Mouse (Mus musculus) cerebral cortex, adult 2 months (tissue): ENCODE data around the gene Gm29735.

Source experiments
- WGBS: fragments of 180-500 bp; shearing (Covaris S2); methylation state at CpG from one replicate; pipeline ENCODE4 v1.1.7; 2018; 5-methylcytosine and 5-hydroxymethylcytosine counted together

Gm29735 gene

GRCm38 (mm10) chr7:142157013-142157412 is at the start of gene Gm29735:
Gm29735 (minus strand) TSS chr7:142157113.
- 42% methylated on average over 2 of the region's 2 CpGs for WGBS

GRCm38 (mm10) chr7:142201064-142201463 is 44.2 kb upstream of the Gm29735 start, which contains the start of gene Krtap5-3:
Krtap5-3 (plus strand) TSS chr7:142201364.
- 87% methylated on average over 1 of the region's 1 CpGs for WGBS

- WGBS: 55% methylated on average over 2 of the region's 2 CpGs
Measured at GRCm38 (mm10) chr7:142198748-142199147, 41.8 kb upstream of the Gm29735 start.

- WGBS: 49% methylated on average over 2 of the region's 2 CpGs
Measured at GRCm38 (mm10) chr7:142190289-142190688, 33.4 kb upstream of the Gm29735 start, which contains the start of gene Gm10153. Gm10153 (minus strand) TSS chr7:142190389.

- 36% methylated on average over 2 of the region's 2 CpGs for WGBS
Measured at GRCm38 (mm10) chr7:142188156-142188555, 31.2 kb upstream of the Gm29735 start.

GRCm38 (mm10) chr7:142181021-142181420 is 24.1 kb upstream of the Gm29735 start:
- WGBS: 41% methylated on average over 1 of the region's 1 CpGs

GRCm38 (mm10) chr7:142178685-142179084 is 21.8 kb upstream of the Gm29735 start:
- 73% methylated on average over 1 of the region's 1 CpGs for WGBS

GRCm38 (mm10) chr7:142175905-142176304 is 19.0 kb upstream of the Gm29735 start, which contains the start of gene Krtap5-2:
Krtap5-2 (minus strand) TSS chr7:142176005.

GRCm38 (mm10) chr7:142169836-142170235 is 12.9 kb upstream of the Gm29735 start:
- 53% methylated on average over 3 of the region's 3 CpGs for WGBS

GRCm38 (mm10) chr7:142165639-142166038 is 8.7 kb upstream of the Gm29735 start, which contains the start of gene Gm4553:
Gm4553 (minus strand) TSS chr7:142165739.

GRCm38 (mm10) chr7:142159366-142159765 is 2.5 kb upstream of the Gm29735 start:
- WGBS: 85% methylated on average over 3 of the region's 3 CpGs

GRCm38 (mm10) chr7:142155308-142155707 is 1.6 kb downstream of the Gm29735 start:
- WGBS: 43% methylated on average over 1 of the region's 1 CpGs

GRCm38 (mm10) chr7:142152191-142152590 is 4.7 kb downstream of the Gm29735 start:
- 84% methylated on average over 4 of the region's 4 CpGs for WGBS

GRCm38 (mm10) chr7:142146033-142146432 is 10.9 kb downstream of the Gm29735 start:
- WGBS: 3% methylated on average over 1 of the region's 1 CpGs

- WGBS: 33% methylated on average over 4 of the region's 4 CpGs
Measured at GRCm38 (mm10) chr7:142145413-142145940, 11.4 kb downstream of the Gm29735 start.

GRCm38 (mm10) chr7:142144507-142144906 is 12.4 kb downstream of the Gm29735 start, which contains the start of gene Gm45337:
Gm45337 (minus strand) TSS chr7:142144607.
- 89% methylated on average over 1 of the region's 1 CpGs for WGBS

- 61% methylated on average over 1 of the region's 1 CpGs for WGBS
Measured at GRCm38 (mm10) chr7:142143506-142144010, 13.4 kb downstream of the Gm29735 start.

- WGBS: 9% methylated on average over 1 of the region's 1 CpGs
Measured at GRCm38 (mm10) chr7:142140696-142141095, 16.2 kb downstream of the Gm29735 start.

GRCm38 (mm10) chr7:142135934-142136333 is 21.0 kb downstream of the Gm29735 start, which contains the start of gene Gm39115:
Gm39115 (minus strand) TSS chr7:142136034.
- WGBS: 58% methylated on average over 2 of the region's 2 CpGs

GRCm38 (mm10) chr7:142134206-142134995 is 22.5 kb downstream of the Gm29735 start:
- 66% methylated on average over 4 of the region's 4 CpGs for WGBS

GRCm38 (mm10) chr7:142128843-142129242 is 28.1 kb downstream of the Gm29735 start:
- 71% methylated on average over 4 of the region's 4 CpGs for WGBS

GRCm38 (mm10) chr7:142120629-142121028 is 36.3 kb downstream of the Gm29735 start, which contains the start of gene Gm45618:
Gm45618 (minus strand) TSS chr7:142120729.
- WGBS: 81% methylated on average over 1 of the region's 1 CpGs

GRCm38 (mm10) chr7:142119632-142120031 is 37.3 kb downstream of the Gm29735 start:
- WGBS: 28% methylated on average over 5 of the region's 5 CpGs
